Mouse (Mus musculus) central nervous system, embryonic 18 days (tissue): Measurements from ENCODE around the gene Sh3bp4. TPM values are rescaled to one million over a fixed set of nuclear protein-coding genes. Genes with fewer than 3 reads are reported as not detected.

Source experiments
- polyA plus RNA-seq: library from polyadenylated mRNA; depleted of rRNA; stranded (reverse); fragments of >200 nt; gene quantifications from 2 replicates; pipeline ENCODE4 v1.2.3, GENCODE M21; 2012; rRNA removed

Sh3bp4 gene
- polyA plus RNA-seq, result 18.4 and 18.9 TPM in 2 replicates

DNA sequence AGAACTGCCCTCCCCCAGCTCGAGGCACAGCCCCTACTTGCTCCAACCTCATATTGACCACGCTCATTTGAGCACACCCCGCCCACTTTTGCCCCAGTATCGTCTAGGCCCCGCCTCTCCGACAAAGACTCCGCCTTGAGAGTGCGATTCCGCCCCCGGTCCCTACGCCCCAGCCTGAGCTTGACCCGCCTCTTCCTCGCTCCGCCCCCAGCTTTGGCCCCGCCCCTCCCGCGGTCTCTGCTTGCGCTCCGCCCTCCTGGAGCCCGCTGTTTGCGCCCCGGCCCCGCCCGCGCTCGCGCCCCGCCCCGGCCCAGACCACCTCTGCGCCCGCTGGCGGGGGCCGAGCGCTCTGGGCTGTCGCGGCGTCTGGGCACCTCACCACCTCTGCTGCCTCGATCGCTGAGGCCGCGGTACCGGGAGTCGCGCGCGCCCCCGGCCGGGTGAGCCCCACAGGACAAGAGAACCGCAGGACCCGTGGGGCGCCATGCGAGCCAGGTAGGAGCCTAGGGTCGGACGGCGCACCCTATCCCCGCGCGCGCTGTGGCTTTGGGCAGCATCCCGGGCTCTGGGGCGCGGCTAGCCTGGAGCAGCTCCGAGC, at the start of gene Sh3bp4:
Gene Sh3bp4 (plus strand): TSS at position 313 of the 598 bp plus-strand sequence.

